Mouse (Mus musculus): ENCODE measurements around the gene Iqce. TPM values are rescaled to one million over a fixed set of nuclear protein-coding genes. Genes with fewer than 3 reads are reported as not detected.

Iqce gene
- total RNA-seq, 2 experiments from 2014 or later = 14.5 to 15.0 TPM

DNA sequence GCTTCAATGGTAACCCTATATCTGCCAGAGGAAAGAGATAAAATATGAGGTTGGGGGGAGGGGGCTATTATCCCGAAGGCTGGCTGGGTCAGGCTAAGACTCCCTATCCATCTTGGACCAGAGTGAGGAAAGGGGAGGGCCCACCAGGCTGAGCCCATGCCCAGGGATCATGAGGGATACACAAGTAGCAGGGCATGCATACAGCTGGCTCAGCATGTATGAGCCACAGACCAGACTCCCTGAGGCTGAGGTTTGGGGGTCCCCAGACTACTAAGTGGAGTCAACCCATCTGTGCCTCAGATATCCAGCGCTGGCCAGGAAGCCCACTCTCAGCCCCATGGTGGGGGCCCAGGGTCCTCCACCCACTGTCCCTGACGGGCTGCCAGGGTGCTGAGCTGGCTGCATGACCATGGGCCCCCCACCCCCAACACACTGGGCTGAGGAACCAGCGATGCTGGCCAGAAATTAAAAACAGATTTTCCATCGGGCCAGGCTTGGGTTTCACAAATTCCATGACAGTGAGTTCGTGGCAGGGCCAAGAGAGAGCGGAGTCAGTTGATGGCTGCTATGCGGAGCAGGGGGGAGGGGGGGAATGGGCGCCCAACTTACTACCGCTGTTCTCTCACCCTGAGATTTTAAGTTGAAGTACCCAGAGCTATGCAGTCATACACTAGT is 60.8 kb downstream of the Iqce start:
- DNase-seq (ENCODE audit: low spot score in 2 of 2) = peak in 1 of 2 experiments; percentile 73

DNA sequence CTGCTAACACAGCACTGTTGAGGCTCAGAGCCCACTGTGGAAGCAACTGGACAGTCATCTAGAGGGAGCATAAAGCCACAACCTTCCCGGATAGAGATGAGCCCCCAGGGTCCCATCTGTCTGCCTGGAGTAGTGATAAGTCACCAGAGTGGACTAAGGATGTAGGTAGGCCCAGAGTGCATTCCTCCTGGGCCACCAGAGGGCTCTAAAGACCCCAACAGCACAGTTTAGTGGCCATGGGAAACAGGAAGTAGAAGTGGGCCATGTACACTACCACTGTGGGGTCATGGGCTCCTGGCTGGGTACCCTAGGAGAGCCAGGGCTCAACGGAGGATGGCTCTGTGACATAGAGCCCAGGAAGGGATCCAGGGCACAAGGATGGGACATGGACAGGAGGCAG is 61.4 kb downstream of the Iqce start:
- DNase-seq (ENCODE audit: low spot score in 2 of 2) = no peak

DNA sequence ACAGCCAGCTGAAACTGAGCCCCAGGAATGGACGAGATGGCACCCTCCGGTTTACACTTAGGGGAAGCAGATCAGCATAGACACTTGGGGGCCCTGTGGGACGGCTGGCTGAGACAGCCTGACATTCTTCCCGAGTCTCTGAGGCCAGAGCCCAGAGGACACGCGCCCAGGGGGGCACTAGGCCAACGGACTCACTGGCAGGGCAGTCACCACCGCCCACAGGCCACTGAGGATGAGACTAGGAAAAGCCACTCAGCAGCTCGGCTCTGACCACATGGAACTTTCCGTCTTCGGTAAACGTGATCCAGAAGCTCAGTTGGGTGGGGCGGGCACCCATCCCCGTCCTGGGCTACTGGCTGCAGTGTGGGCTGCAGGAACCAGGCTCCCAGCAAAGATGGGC is 62.3 kb downstream of the Iqce start:
- peak; percentile 57 to 72 for DNase-seq (ENCODE audit: low spot score in 2 of 2)

DNA sequence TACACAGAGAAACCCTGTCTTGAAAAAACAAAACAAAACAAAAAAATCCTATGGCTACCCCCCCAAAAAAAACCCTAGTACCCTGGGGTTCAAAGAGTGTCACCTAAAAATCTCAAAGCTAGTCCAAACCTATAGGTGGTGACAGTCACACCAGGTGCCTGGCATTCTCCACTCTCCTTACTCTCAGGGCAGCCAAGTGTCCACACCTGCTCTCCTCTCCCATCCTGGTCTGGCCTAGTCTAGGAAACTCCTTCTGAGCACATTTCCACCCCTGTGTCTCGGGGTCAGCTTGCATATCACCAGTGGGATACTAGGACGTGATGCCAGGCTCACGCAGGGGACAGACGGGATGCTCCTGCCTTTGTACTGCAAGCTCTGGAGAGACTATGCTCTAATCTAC is 62.9 kb downstream of the Iqce start:
- DNase-seq (ENCODE audit: low spot score in 2 of 2) = no peak

DNA sequence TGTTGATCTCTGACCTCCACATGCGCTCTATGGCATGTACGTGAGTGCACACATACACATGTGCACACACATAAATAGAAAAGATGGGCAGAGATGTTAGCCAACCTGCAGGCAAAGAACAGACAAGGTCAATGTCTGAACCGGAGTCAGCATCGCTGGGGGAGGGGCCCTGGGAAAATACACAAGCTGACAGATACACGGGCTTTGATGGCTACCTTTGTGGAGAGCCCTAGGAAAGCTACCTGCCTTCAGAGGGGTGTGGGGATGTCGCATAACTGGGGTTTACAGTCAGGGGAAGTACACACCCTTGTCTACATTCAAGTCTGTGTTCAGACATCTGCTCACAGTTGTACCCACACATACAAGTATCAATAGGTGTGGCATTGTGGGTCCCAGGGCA is 63.7 kb downstream of the Iqce start:
- DNase-seq (ENCODE audit: low spot score in 2 of 2) = no peak

DNA sequence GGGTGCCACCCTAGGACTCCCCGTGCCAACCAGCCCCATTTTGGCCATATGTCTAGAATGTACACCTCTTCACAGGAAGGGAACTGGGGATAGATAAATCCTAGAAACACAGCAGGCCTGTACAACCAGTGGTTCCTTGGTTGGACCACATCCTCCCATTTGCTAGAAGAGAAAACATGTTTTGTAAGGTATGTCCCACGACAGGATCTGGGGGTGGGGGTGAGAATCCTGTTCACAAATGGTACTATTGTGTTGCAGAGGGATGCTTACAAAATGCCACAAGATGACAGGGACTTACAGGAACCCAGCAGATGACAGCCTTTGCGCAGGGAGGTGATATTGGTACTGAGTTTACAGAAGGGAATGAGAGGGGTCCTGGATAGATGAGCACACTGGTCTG is 64.2 kb downstream of the Iqce start:
- DNase-seq (ENCODE audit: low spot score in 2 of 2) = no peak

DNA sequence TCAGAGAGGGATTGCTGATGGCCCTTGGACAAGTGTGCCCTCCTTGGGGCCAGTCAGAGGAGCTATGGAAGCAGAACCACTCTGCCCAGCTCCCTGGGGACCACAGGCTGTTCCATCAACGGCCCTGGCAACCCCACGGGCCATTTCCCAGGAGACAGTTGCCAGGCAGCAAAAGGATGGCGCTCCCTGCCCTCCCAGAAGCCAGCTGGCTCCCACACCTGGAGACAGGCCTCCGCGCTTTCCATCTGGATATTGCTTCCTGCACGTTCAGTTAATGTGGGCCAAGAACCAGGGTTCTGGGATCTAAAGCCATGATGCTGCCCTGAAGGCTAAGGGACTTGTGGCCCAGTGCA is 65.1 kb downstream of the Iqce start:
- peak in 1 of 2 experiments; percentile 25 for DNase-seq (ENCODE audit: low spot score in 2 of 2)

DNA sequence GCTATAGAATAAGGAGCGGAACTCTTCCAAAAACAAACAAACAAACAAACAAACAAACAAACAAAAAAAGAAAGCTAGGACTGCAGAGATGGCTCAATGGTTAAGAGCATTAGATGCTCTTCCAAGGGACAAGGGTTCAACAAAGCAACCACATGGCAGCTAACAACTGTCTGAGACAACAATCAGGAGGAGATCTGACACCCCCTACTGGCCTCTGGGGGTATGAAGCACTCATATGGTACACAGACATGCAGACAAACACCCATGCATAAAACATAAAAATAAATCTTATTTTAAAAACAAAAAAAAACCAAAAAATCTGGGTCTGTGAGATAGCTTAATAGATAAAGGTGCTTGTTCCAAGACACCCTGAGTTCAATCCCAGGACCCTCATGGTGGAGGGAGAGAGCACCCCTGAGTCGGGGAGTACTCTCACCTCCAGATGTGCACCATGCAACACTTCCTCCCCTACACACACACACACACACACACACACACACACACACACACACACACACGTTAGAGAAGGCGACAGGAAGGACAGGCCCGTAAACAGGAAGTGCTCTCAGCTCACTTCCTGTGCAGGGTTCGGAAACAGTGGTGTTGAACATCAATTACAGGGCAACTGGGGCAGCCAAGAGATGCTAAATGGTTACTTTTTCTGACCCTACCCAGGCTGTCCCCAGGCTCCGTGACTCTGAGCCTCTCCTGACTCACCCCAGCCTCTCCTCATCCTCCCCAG is 65.7 kb downstream of the Iqce start:
- DNase-seq (ENCODE audit: low spot score in 2 of 2) = no peak

DNA sequence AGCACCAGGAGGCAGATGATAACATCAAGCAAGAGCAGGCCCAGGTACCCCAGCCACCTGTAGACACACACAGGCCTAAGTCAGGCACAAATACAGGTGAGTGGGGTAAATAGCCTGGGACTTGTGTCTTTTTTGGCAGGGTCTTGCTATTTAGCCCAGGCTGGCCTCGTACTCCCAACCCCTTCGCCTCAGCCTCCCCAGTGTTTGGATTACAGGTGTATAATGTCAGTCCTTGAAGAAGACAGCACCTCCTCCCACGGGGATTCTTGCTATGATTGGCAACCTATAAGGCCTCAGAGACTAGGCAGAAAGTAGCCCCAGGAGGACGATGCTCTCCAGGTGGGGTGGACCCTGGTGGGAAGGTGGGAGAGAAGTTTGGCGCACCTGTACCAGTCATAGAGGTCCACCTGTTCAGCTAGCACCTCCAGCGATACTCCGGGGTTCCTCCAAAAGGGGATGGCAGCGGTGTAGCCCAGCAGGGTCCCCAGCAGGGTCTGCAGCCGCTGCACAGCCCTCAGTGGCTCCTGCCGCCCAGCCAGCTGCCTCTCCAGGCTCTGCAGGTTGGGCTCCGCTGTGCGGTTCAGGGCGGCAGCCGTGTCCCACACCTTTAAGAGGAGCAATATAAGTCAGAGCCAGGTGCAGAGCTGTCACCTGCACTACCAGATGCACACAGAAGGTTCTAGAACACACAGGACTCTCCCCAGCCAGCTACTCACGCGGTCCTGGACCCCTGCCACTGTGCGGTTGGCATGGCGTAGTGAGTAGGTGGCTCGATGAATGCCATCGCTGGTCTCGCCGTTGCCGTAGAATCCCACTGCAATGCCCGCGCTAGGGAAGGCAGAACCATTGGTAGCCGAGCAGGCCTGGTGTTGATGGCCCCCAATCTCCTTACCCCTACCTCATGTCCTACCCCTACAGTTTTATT is 67.1 kb downstream of the Iqce start:
- DNase-seq (ENCODE audit: low spot score in 2 of 2) = peak in 1 of 2 experiments; percentile 9

DNA sequence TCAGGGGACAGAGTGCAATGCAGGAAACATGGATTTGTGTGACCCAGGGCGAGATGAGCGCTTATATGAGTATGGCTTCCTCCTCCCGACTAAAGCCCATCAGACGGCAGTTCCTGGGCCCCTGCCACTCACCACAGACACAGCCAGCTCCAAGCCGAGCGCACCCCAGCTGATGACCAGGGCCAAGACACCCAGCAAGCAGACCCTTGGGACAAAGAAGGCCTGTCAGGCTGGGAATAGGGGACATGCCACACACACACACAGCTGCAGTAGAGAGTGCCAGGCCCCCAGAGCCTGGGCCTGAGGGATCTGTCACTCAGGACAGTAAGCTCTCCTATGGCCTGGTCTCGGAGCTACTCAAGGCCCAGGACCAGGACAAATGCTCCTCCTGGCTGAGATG is 68.7 kb downstream of the Iqce start:
- peak in 1 of 2 experiments; percentile 7 for DNase-seq (ENCODE audit: low spot score in 2 of 2)

DNA sequence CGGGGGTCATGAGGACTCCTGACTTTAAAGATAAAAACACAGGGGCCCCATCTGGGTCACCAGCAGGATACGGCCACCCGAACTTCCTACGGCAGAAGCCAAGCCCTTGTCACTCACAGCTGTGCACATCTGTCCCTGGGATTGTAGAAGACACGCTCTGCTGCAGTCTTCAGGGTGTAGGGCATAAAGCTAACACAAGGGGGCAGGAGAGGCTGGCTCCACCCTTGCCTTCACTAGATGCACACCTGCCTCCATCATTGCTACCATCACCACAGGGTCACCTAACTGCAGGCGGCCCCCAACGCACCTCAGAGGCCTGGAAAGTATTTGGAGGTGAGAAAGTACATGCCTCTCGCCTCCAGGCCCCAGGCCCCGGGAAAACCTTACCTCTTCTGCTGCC is 73.2 kb downstream of the Iqce start:
- DNase-seq (ENCODE audit: low spot score in 2 of 2) = no peak

DNA sequence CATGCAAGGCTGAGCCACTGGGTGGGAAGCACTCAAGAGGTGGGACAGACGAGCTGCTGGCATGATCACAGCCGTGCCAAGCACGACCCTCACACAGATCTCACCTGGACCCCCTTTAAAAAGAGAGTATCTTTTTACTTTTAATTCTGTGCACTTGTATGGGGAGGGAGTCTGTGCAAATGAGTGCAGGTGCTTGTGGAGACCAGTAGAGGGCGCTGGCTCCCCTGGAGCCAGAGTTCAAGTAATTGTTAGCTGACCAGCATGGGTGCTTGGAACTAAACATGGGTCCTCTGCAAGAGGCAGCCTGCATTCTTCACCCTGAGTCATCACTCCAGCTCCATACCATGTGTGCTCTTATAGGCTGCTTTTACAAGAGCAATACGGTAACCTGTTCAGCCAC is 74.6 kb downstream of the Iqce start:
- DNase-seq (ENCODE audit: low spot score in 2 of 2) = no peak

DNA sequence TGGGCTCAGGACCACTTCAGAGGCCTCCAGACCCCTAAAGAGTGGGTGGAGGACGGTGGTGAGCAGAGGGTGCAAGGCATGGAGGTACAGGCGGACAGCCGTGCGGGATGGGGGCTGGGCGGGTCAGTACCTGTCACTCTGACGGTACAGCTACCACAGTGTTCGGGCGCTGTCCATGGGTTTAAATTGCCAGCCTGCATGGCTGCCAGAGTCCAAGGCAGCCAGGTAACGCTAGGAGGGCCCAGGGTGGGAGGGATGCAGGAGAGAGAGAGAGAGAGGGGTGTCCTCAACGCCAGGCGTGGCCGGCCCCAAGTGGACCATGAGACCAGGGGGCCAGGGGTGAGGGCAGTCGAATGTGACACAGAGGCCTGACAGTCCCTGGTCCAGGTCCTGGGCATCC is 77.2 kb downstream of the Iqce start:
- no peak for DNase-seq (ENCODE audit: low spot score in 2 of 2)

DNA sequence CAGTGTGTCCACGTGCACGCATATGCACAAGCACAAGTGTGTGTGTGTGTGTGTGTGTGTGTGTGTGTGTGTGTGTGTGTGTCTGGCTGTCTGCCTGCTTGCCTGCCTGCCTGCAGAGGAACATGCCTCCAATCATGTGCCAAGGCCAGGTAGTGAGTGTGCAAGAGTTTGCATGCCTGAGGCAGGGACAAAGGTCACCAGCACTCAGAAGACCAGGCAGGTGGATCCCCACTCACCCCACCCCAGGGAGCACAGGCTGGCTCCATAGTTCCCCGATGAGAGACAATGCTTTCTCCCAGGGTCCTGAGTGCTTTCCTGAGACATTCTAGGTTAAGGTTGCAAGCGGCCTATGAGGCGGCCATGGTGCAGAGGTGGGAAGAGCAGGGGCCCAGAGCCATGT is 77.9 kb downstream of the Iqce start:
- no peak for DNase-seq (ENCODE audit: low spot score in 2 of 2)

DNA sequence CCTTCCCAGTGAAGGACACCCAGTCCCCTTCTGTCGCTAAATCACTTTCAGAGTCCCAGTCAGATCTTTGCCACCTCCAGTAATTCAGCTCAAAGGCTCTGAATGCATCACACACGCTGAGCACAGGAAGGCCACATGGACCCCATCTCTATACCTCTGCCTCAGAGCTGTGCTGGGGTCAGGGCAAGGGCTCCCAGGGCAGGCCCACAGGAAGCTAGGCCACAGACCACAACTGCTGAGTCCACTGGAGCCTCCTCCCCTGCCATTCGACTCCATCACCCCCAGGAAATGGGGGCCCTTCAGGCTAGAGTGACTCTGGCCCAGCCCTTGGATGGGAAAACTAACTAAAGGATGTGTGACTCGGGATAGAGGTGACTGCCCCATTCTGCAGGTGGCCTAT is 78.4 kb downstream of the Iqce start:
- no peak for DNase-seq (ENCODE audit: low spot score in 2 of 2)

DNA sequence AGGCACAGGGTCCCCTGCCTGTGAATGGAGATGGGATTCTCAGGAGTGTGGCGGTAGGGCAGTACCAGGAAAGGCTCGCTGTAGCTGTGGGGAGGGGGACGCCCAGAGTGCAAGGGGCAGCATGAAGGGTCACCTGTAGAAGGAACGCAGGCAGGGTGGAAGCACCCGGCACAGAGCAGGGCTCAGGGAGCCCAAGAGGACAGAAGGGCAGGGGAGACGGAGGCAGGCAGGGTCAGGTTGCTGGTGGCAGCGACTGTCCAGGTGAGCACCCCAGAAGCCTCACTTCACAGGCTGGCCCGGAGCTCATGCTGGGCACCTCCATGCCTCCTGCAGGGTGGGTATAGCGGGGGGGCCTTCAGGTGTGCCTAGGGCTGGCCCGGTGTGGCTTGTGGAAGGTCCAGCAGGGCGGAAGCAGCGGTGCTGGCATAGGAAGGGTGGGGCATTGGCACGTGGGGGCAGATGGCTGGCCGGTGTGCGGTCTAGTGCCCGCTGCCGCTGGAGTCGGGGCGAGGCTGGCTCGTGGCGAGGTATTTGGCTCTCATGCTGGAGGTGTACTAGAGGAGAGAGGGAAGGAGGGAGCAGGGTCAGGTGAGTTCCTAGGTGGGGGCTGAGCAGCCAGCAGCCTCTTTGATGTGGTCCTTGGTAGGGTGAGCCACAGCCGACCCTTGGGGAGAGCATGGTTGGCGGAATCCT is 79.1 kb downstream of the Iqce start:
- no peak for DNase-seq (ENCODE audit: low spot score in 2 of 2)

DNA sequence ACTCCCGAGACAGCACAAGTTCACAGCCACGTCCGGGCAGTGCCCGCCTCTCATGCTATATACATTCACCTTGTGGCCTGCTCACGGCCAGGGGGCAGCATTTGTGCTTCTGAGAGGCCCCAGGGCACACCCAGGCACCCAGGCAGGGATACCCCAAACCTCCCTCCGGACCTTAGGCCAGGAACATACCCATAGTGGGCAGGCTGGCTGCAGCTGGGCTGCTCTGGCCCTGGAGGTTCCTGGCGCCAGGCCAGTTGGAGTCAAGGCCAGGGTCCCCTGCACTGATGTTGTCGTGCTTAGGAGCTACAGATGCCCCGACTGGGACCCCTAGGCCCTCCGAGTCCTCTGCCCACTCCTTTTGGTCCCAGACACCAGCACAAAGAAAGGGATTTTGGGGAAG is 80.7 kb downstream of the Iqce start:
- no peak for DNase-seq (ENCODE audit: low spot score in 2 of 2)

DNA sequence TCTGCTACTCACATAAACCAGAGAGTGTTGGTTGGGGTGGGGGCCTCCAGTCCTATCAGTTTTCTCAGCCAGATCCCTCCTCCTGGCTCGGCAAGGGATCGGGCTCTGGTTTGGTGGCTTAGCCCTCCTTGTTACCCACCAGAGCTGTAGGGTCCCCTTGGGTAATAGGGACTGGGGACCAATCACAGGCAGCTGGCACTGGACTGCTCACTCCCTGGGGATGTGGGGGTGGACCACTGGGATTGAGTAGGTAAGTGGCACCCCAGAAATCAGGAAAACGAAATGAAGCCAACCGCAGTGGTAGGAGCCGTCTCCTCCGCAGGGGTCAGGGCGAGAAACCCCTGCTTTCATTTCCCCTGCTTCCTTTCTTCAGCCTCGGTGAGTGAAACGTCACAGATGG is 81.1 kb downstream of the Iqce start:
- DNase-seq (ENCODE audit: low spot score in 2 of 2) = no peak

DNA sequence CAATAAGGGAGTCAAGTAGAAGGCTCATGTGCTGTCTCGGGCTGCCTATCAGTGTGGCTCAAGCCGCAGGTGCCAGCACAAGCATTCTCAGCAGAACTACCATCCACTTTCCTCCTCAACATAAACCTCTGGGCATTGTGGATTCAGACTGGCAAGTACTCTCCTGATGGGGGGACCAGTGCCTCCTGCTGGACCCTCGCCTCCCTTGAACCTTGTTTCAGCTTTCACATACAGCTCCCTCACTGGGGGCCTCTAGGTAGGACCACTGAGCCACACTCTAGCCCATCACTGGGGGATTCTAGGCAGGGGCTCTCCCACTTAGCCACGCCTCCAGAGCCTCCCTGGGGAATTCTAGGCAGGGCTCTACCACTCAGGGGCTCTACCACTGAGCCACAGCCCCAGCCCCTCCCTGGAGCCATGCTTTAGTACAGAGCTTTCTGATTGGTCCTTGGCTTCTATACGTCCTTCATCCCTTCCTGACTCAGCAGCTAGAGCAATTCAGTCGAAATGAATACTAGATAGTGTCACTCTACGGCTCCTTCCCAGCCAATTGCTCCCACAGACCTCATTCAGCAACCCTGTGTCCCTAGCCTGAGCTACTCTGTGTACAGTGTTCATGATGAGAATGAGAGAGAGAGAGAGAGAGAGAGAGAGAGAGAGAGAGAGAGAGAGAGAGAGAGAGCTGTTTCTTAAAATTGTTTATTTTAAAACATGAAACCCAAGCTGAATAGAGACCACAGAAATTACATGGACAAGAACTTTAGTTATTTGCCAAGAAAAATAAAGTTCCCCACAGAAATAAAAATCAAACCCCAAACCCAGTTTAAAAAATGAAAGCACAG is 82.1 kb downstream of the Iqce start:
- no peak for DNase-seq (ENCODE audit: low spot score in 2 of 2)

DNA sequence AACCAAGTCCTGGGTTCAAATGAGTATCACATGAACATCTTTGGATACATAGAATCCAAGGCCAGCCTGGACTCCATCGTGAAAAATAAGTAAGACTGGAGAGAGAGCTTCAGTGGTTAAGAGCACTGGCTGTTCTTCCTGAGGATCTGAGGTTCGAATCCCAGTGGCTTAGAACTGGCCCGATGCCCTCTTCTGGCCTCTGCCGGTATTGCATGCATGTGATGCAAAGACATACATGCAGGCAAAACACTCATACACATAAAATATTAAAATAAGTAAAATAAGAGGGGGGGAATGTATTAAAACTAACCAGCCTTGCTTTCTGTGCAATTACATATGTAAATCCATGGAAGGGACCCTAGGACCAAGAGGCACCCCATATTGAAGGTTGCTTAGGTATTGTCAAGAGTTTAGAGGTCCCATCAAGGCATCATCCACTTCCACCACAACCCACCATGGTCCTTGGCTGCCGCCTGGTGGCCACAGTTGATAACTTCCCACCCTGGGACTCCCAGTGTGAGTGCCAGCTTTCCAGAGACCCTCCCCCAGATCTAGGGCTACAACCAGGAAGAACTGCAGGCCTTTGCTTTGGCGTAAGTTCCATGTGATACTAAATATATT is 82.9 kb downstream of the Iqce start:
- DNase-seq (ENCODE audit: low spot score in 2 of 2) = peak in 1 of 2 experiments; percentile 81

Measured in gastrocnemius, postnatal 4 days (tissue).